Mouse (Mus musculus) bone marrow, adult 2 months (tissue): ENCODE results near the gene Pet117.

Experiments
- CTCF ChIP-seq: fragments of 200-500 bp; IDR thresholded peaks from 2 replicates; pipeline ENCODE4 v1.5.1; 2011; ENCODE audit warnings: low read length, control low read depth; ENCODE audit not compliant: control insufficient read depth, insufficient read depth
- POLR2A ChIP-seq: fragments of 200-500 bp; IDR thresholded peaks from 2 replicates; pipeline ENCODE4 v1.6.1; 2011; ENCODE audit warnings: low read depth, mild to moderate bottlenecking, control low read depth, low read length, borderline replicate concordance; ENCODE audit not compliant: control insufficient read depth

GRCm38 (mm10) chr2:144369511-144369910, 715 bp downstream of the Pet117 start:
- TF ChIP-seq CTCF (no peak), POLR2A (no peak)
